Mouse (Mus musculus) forebrain, embryonic 11.5 days (tissue): ENCODE results near the gene Cxcr6. TPM values are rescaled to one million over a fixed set of nuclear protein-coding genes. Genes with fewer than 3 reads are reported as not detected.
A peak's percentile ranks its signal among the peaks of the same experiment; 100 is the strongest.

Source experiments
- ATAC-seq: fragments of 200-750 bp; cut with Nextera tagmentation; replicated peaks from 2 replicates; pipeline ENCODE4 v1.8.0; 2017; ENCODE audit warnings: moderate TSS enrichment; ENCODE audit not compliant: low FRiP score
- DNase-seq: peaks from one replicate; pipeline ENCODE4 v3.0.0-alpha.2; 2017; ENCODE audit warnings: low spot score
- H3K27ac ChIP-seq: fragments of 300-500 bp; sonication (generic); 2 replicates; pipeline ENCODE4 v1.5.1; 2014; ENCODE audit warnings: low read depth, low read length
- H3K27me3 ChIP-seq: fragments of 300-500 bp; sonication (generic); 2 replicates; pipeline ENCODE4 v1.6.1; 2014; ENCODE audit warnings: mild to moderate bottlenecking, low read length, mixed read lengths; ENCODE audit not compliant: control insufficient read depth, insufficient read depth
- H3K36me3 ChIP-seq: fragments of 300-500 bp; sonication (generic); 2 replicates; pipeline ENCODE4 v1.6.1; 2014; ENCODE audit warnings: mild to moderate bottlenecking, low read length, moderate library complexity, mixed read lengths; ENCODE audit not compliant: control insufficient read depth, insufficient read depth
- H3K4me1 ChIP-seq: fragments of 300-500 bp; sonication (generic); replicated peaks from 2 replicates; pipeline ENCODE4 v1.6.1; 2014; ENCODE audit warnings: low read length, mixed read lengths; ENCODE audit not compliant: control insufficient read depth, insufficient read depth
- H3K4me2 ChIP-seq: fragments of 300-500 bp; sonication (generic); 2 replicates; pipeline ENCODE4 v1.6.1; 2014; ENCODE audit warnings: low read depth, mild to moderate bottlenecking, low read length, moderate library complexity, mixed read lengths; ENCODE audit not compliant: severe bottlenecking
- H3K4me3 ChIP-seq: fragments of 300-500 bp; sonication (generic); 2 replicates; pipeline ENCODE4 v1.5.1; 2014; ENCODE audit warnings: low read depth, low read length
- H3K9ac ChIP-seq: fragments of 300-500 bp; sonication (generic); 2 replicates; pipeline ENCODE4 v1.6.1; 2014; ENCODE audit warnings: low read length
- H3K9me3 ChIP-seq: fragments of 300-500 bp; sonication (generic); 2 replicates; pipeline ENCODE4 v1.6.1; 2016; ENCODE audit warnings: low read length, mixed read lengths; ENCODE audit not compliant: control insufficient read depth
- WGBS: fragments of 180-500 bp; shearing (Covaris S2); extraction: QIAGEN DNeasy Blood & Tissue Kit; methylation state at CpG from one replicate; pipeline ENCODE4 v1.1.7; 2014; 5-methylcytosine and 5-hydroxymethylcytosine counted together
- polyA plus RNA-seq: library from polyadenylated mRNA; unstranded; fragments of >200 nt; fragmentation: Nextera tagmentation; extraction: Ambion mirVana; gene quantifications from 2 replicates; pipeline ENCODE4 v1.2.1, GENCODE M21; 2014

Cxcr6 gene
- polyA plus RNA-seq, 1 experiment from 2014 or later = 0.09 TPM

GRCm38 (mm10) chr9:123851713-123852448 is 45.6 kb downstream of the Cxcr6 start, which contains the start of gene Fyco1:
Gene Fyco1, minus strand, starts transcription at chr9:123851899.
- H3K9ac ChIP-seq = peak within 1 kb of the TSS; percentile 79
- H3K27ac ChIP-seq = peak within 1 kb of the TSS; percentile 59; the same call in 1 of the 2 replicates
- peak within 1 kb of the TSS; percentile 64 for H3K4me3 ChIP-seq
- under 1% methylated on average over 46 of the region's 47 CpGs for WGBS
- H3K27me3 ChIP-seq = no peaks in the 10 kb centered on the region
- H3K4me2 ChIP-seq = peak within 1 kb of the TSS; percentile 76
- H3K9me3 ChIP-seq = no peaks in the 10 kb centered on the region
- no peaks in the 10 kb centered on the region for H3K36me3 ChIP-seq
- ATAC-seq = peak; percentile 96
- H3K4me1 ChIP-seq = peaks cover 5% of the 10 kb centered on the region; the same call in 1 of the 2 replicates
- peak; percentile 94 for DNase-seq

- Histone ChIP-seq H3K4me3 (peak overlapping the region; percentile 17), H3K4me1 (peaks cover 5% of the 10 kb centered on the region; the same call in 1 of the 2 replicates), H3K27ac (no peak overlapping the region), H3K9ac (peak overlapping the region; percentile 37; the same call in 1 of the 2 replicates), H3K4me2 (peak overlapping the region; percentile 51), H3K36me3 (no peaks in the 10 kb centered on the region), H3K9me3 (no peaks in the 10 kb centered on the region), H3K27me3 (no peaks in the 10 kb centered on the region)
- 69% methylated on average over 5 of the region's 5 CpGs for WGBS
- DNase-seq (no peak), ATAC-seq (peak; percentile 32)
Observed at GRCm38 (mm10) chr9:123852449-123853390, 46.4 kb downstream of the Cxcr6 start.

- Histone ChIP-seq H3K9me3 (no peaks in the 10 kb centered on the region), H3K4me3 (no peak overlapping the region), H3K27me3 (no peaks in the 10 kb centered on the region), H3K4me1 (no peaks in the 10 kb centered on the region), H3K9ac (no peak overlapping the region), H3K4me2 (no peak overlapping the region), H3K27ac (no peak overlapping the region), H3K36me3 (no peaks in the 10 kb centered on the region)
- no peak for ATAC-seq
- DNase-seq = no peak
- 94% methylated on average over 2 of the region's 2 CpGs for WGBS
Observed at GRCm38 (mm10) chr9:123856836-123857235, 50.6 kb downstream of the Cxcr6 start.

Other genes with a start within 250 kb of the Cxcr6 start
- 0.09 and 0.29 TPM in 2 replicates for gene Slc6a20b, start 173.9 kb upstream of the Cxcr6 start, polyA plus RNA-seq
- 0.04 and 0.08 TPM in 2 replicates for gene Ccr9, start 128.0 kb upstream of the Cxcr6 start, polyA plus RNA-seq
- gene Slc6a20a, start 127.6 kb upstream of the Cxcr6 start, polyA plus RNA-seq = 0.28 and 0.77 TPM in 2 replicates
- gene Lztfl1, start 88.8 kb upstream of the Cxcr6 start, polyA plus RNA-seq = 45.5 and 46.2 TPM in 2 replicates
- gene Fyco1, start 45.4 kb downstream of the Cxcr6 start, polyA plus RNA-seq = 8.9 and 11.0 TPM in 2 replicates
- gene Xcr1, start 55.6 kb downstream of the Cxcr6 start, polyA plus RNA-seq = 0.04 and 0.08 TPM in 2 replicates
- 0.60 TPM in 2 replicates for gene Ccr1, start 162.2 kb downstream of the Cxcr6 start, polyA plus RNA-seq
- not detected in 2 replicates for gene Ccr1l1, start 171.9 kb downstream of the Cxcr6 start, polyA plus RNA-seq
- gene Ccr3, start 215.5 kb downstream of the Cxcr6 start, polyA plus RNA-seq = not detected in 2 replicates